Mouse (Mus musculus) cerebellum, adult 9-10 months (tissue): ENCODE data around the gene Cblc.

Source experiments
- DNase-seq: peaks from one replicate; pipeline ENCODE4 v3.0.0; 2022

Gene Cblc

DNA sequence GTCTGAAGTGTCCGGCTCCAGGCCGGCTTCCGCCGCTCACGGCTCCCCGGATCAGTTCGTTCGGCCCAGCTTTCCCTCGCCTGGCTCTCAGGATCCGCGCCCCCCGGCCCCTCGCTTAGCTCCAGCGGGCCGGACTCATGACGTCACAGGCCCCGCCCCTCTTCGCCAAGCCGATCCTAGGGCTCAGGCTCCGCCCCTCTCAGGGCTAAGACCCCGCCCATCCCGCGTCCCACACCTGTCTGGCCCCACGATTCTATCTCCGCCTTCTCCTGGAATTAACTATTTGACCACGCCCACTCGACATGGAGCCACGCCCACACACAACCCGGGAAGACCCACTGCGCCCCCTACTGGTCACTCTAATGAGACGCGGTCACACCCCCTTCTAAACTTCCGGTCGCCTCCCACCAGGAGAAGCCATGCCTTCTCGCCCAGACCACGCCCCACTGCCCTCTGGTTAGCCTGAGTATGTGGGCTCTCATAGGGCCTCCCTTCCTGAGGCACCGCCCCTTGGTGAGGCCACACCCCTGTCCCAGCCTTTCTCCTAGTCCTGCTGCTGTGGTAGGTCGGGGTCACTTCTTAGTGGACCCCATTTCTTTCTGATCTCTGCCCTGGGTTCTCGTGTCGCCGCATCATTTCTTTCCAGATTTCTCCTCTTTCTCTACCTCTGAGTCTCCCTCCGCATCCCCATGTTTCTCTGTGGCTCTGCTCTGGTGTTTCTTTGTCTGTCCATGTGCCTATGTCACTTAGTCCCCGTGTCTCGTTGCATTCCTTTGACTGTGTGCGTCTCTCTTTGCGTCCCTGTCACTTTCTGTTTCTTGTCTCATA lies 47.0 kb downstream of the Cblc start:
- peak; percentile 72 for DNase-seq

DNA sequence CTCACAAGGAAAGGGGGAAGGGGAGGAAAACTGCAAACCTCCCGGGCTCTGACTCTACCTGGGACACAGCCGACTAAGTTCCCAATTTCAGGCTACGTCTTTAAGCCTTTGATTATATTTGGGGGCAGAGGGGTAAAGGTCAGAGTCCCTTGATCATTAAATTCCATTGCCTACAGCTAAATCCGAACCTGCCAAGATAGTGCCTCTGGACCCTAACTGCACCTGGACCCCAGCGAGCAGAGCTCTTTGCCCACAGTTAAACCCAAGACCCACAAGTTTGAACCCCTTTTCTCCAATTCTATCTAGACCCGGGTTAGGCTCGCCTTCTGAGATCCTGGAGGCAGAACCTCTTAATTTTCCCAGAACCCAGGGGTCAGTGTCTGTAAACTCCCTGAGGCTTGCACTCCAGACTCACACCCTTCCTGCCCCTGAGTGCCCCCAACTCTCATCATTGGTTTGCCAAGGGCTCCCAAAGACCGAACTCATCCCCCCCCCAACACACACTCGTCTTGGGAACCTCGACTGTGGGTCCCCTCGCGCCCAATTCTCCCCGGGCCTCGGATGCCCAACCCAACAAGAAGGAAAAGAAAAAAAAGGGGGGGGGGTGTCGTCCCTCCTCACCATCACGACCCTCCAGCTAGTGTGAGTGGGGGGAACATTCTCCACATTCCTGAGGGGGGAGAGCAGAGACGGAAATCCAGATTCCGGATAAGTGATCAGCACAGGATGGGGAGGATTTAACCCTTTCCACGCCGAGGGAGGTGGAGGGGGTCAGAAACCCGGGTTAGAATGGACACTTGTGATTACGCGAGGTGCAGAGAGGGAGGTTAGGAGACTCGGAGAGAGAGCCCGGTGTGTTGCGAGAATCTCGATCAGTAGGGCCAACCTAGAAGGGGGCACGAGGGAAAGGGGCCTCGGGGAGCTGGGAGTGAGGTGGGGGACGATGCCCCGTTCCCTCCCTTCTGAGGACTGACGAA lies 48.1 kb downstream of the Cblc start:
- DNase-seq, result no peak

DNA sequence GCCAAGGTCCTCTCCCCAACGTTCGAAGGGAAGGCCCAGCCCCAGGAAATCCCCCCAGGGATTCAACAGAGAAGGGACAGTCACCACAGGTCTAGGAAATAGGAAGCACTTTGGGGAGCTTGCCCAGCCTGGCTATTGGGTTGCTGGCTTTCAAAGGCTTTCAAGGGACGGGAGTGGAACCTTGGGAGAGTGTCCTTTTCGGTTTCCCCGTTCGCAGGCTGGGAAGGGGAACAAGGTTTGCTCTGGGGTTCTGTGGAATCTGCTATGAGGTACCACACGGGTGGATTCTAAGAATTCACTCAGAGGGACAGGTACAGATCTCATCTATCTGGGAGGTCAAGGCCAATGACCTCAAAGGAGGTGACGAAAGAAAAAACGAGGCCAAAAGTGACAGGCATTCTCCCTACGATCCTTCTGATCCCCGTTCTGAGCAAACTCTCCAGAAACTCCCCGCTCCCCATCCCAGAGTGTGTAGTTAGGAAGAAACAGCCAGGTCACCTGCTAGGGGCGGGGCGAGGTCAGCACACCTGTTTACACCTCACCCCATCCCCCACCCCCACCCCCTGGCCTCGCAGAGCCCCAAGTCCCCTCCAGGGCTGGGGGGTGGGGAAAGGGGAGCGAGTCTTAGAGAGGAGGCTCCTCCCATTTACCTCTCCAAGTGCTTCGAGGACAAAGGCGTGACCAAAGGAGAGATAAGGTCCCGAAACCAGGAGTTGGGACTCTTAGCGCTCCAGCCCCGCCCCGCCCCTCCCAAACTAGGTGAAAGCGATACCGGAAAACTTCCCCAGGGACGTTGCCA lies 49.0 kb downstream of the Cblc start:
- no peak for DNase-seq

GRCm38 (mm10) chr7:19746426-19747201 lies 50.0 kb downstream of the Cblc start:
- DNase-seq, result no peak

DNA sequence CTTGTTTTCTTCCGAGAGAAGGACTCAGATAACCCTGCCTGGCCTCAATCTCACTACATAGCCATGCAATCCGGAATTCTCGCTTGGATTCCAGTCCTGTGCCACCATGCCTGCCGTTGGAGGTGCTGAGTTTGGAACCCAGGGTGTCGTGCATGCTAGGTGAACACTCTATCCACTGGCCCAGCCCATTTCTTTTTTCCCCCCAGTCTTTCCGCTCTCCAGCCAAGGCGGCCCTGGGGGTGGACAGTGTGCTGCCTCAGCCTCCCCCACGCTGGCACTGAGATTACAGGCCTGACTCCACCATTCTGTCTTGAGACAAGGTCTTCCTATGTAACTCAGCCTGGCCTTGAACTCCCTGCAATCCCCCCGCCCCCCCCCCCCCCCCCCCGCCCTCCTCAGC lies 50.6 kb downstream of the Cblc start:
- DNase-seq, result no peak

DNA sequence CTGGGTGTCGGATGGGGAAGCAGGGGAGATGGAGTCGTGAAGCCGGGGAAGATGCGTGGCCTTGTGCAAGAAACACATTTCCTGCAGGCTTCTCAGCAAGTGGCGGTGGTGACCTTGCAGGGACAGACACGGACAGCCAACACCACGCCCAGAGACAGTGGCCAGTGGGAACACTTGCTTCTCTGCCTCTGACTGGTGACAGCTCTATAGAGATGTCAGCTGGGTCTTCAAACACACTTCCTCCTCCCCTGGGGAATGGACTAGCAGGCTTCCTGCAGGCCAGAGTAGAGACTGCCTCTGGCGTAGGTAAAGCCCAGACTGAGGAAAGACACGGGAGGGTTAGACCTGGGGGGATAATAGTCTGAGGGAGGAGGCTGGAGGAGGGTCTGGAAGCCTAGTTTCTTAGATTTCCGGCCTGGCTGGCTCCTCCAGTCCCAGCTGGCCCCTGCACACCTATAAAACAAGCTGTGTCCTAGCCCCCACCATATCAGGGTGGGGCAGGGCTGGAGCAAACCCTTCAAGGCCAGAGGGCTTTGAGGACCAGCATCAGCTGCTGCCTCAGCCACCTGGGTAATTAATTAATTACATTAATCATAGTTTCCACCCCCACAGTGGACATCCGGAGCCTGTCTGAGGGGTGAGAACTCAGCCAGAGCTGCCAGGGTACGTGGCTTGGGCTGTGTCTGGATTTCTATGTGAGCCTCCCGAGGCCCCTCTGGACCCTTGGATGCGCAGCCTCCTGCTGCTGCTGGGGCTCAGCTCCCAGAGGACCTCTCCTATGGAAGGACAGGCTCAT lies 51.8 kb downstream of the Cblc start:
- no peak for DNase-seq

DNA sequence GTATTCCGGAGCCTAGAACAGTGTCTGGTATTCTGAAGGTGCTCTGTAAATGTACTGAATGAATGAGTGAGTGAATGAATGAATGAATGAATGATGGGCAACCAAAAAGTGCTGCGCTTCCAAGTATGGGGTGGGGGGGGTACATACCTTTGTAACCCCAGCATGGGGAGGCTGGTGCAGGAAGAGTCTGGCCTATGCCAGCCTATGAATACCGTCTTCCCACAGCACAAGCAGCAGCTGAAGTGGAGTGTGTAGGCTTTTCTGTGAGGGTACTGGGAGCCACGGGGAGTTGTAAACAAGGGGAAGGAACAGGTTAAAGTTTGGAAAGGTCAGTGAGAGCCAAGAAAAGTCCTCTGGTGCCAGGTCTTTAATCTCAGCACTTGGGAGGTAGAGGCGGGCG lies 52.8 kb downstream of the Cblc start:
- DNase-seq, result no peak

GRCm38 (mm10) chr7:19742468-19742867 lies 54.1 kb downstream of the Cblc start:
- no peak for DNase-seq

DNA sequence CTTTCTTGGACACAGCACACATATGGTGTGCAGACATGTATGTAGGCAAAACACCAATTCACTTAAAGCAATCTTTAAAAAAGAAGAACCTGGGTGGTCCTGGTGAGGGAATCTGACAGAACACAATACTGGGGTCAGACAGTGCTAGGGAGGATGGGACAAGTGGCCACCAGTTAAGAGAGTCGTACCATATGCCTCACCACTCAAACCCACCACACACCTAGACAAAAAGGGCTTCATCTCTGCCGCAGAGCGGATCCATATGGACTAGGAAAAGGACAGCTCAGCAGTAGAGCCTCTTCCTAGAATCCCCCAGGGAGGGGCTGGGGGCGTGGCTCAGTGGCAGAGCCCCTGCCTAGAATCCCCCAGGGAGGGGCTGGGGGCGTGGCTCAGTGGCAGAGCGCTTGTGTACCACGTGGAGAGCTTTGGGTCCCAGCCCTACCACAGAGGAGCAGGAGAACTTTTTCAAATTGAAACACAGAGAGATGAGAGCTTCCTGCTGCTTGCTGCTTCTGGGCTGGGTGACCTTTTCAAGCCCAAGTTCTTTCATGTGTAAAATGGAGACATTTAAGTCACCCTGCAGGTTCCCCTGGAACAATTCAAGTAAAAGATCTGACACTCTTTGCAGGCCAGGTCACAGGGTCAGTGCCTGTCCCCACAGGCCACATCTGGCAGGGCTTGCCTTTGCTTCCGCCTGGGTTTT lies 55.1 kb downstream of the Cblc start:
- DNase-seq, result no peak

GRCm38 (mm10) chr7:19740269-19740668 lies 56.3 kb downstream of the Cblc start:
- DNase-seq, result no peak

GRCm38 (mm10) chr7:19738771-19739170 lies 57.8 kb downstream of the Cblc start:
- DNase-seq, result no peak

- DNase-seq, result no peak
Observed at GRCm38 (mm10) chr7:19736389-19737057, 60.1 kb downstream of the Cblc start.

DNA sequence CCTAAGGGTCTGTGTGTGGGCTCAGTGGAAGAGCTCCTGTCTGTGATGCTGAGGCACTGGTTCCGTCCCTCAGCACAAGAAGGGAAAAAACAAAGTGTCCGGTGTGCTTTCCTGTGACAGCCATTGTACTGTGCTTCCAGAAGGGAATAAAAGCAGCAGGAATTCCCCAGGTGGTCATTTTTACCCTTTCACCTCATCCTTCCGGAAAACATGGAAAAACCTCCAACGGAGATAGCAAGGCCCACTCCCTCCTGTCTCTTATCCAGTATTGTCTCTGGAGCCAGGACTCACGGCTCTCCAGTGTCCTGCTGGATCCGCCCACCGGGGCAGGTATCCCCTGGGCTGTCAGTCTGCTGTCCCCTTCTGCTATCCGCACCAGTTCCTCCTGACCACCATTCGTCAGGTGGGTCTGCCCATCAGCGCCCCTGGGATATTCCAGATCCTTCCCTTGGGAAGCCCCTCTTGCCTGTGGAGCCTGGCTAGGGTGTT lies 62.4 kb downstream of the Cblc start:
- DNase-seq, result no peak
